Mouse (Mus musculus): ENCODE measurements around the gene Gm4792. TPM values are rescaled to one million over a fixed set of nuclear protein-coding genes. Genes with fewer than 3 reads are reported as not detected.

Gene Gm4792
- total RNA-seq, 2 experiments from 2014 or later = not detected

DNA sequence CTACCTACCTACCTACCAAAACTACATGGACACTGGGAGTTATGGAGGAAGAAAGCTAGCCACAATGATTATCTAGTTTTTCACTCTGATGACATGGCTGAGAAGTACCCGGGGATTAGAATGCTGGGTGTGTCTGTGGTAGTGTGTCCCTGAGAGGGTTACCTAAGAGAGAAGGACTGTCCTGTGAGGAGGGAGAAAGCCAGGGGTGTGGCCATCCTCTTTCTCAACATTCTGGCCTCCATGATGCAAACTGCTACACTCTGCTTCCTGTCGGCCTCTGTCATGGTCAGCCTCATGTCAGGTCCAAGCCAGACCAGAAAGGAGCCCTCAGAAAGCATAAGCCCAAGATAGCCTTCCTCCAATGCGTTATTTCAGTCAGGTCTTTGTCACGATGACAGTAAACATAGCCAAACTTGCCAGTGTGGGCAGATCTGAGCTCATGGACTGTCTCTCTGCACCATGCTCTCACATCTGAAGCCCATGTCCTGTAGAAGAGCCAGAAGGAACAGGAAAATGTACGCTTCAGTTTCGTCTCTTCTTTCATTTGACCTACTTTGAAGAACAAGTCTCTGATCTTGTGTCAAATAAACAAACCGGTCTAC lies 50.7 kb downstream of the Gm4792 start:
- Histone ChIP-seq H3K27ac (peak overlapping the region; percentile 79), H3K4me3 (peak overlapping the region; percentile 39; the same call in 1 of the 2 replicates)
- no peak for DNase-seq
- intact Hi-C loops (cut with DNase I) = no loop called here
- TF ChIP-seq CTCF (IDR thresholded peaks at IDR 0.05) = no peak

Other genes with a start within 250 kb of the Gm4792 start
- 1 to 10 TPM; 5.5 to 7.0 TPM for gene Nr2c1, start 150.7 kb downstream of the Gm4792 start, total RNA-seq (2021)
- 100 to 1,000 TPM; 596 to 744 TPM for gene Ndufa12, start 100.0 kb downstream of the Gm4792 start, total RNA-seq (2021)
- 10 to 100 TPM; 16.3 to 21.6 TPM for gene Tmcc3, start 13.2 kb upstream of the Gm4792 start, total RNA-seq (2021)

Measured in gastrocnemius, adult 2 months (tissue).